Mouse (Mus musculus): ENCODE results near the gene Swi5.

Swi5 gene

GRCm38 (mm10) chr2:32260635-32261034, 27.2 kb downstream of the Swi5 start:
- DNase-seq (ENCODE audit: low spot score in 2 of 2) = peak in 1 of 2 experiments; percentile 36

- DNase-seq (ENCODE audit: low spot score in 2 of 2) = peak; percentile 53 to 77
These were observed 28.0 kb downstream of the Swi5 start, which contains the start of gene Uck1 for GRCm38 (mm10) chr2:32259657-32260417. Gene Uck1 (minus strand): TSS chr2:32260159.

GRCm38 (mm10) chr2:32258887-32259533, 28.9 kb downstream of the Swi5 start:
- no peak for DNase-seq (ENCODE audit: low spot score in 2 of 2)

- no peak for DNase-seq (ENCODE audit: low spot score in 2 of 2)
These were observed 31.6 kb downstream of the Swi5 start for GRCm38 (mm10) chr2:32256273-32256672.

GRCm38 (mm10) chr2:32254563-32254962, 33.3 kb downstream of the Swi5 start:
- no peak for DNase-seq (ENCODE audit: low spot score in 2 of 2)

GRCm38 (mm10) chr2:32253352-32253751, 34.5 kb downstream of the Swi5 start:
- DNase-seq (ENCODE audit: low spot score in 2 of 2) = no peak

GRCm38 (mm10) chr2:32252658-32253057, 35.2 kb downstream of the Swi5 start:
- DNase-seq (ENCODE audit: low spot score in 2 of 2) = no peak

- no peak for DNase-seq (ENCODE audit: low spot score in 2 of 2)
These were observed 35.9 kb downstream of the Swi5 start for GRCm38 (mm10) chr2:32251791-32252527.

- no peak for DNase-seq (ENCODE audit: low spot score in 2 of 2)
These were observed 39.2 kb downstream of the Swi5 start for GRCm38 (mm10) chr2:32248377-32249361.

- no peak for DNase-seq (ENCODE audit: low spot score in 2 of 2)
These were observed 41.1 kb downstream of the Swi5 start for GRCm38 (mm10) chr2:32246741-32247140.

- DNase-seq (ENCODE audit: low spot score in 2 of 2) = no peak
These were observed 44.9 kb downstream of the Swi5 start for GRCm38 (mm10) chr2:32242986-32243385.

GRCm38 (mm10) chr2:32240591-32240990, 47.3 kb downstream of the Swi5 start:
- no peak for DNase-seq (ENCODE audit: low spot score in 2 of 2)

GRCm38 (mm10) chr2:32238708-32239435, 49.0 kb downstream of the Swi5 start:
- DNase-seq (ENCODE audit: low spot score in 2 of 2) = no peak

- no peak for DNase-seq (ENCODE audit: low spot score in 2 of 2)
These were observed 50.3 kb downstream of the Swi5 start for GRCm38 (mm10) chr2:32237571-32237970.

- peak in 1 of 2 experiments; percentile 47 for DNase-seq (ENCODE audit: low spot score in 2 of 2)
These were observed 51.0 kb downstream of the Swi5 start for GRCm38 (mm10) chr2:32236760-32237487.

- peak; percentile 72 to 91 for DNase-seq (ENCODE audit: low spot score in 2 of 2)
These were observed 51.8 kb downstream of the Swi5 start, which contains the start of gene Pomt1 for GRCm38 (mm10) chr2:32235886-32236759. Gene Pomt1 (plus strand): TSS chr2:32236590.

GRCm38 (mm10) chr2:32235433-32235832, 52.4 kb downstream of the Swi5 start:
- DNase-seq (ENCODE audit: low spot score in 2 of 2) = no peak

All from cerebellum, postnatal 4 days (tissue).